Mouse (Mus musculus) adrenal gland, postnatal 10 days (tissue): Measurements from ENCODE around the gene Vps18. TPM values are rescaled to one million over a fixed set of nuclear protein-coding genes. Genes with fewer than 3 reads are reported as not detected.
A peak's percentile ranks its signal among the peaks of the same experiment; 100 is the strongest.

ENCODE experiments used
- DNase-seq: peaks from one replicate; pipeline ENCODE4 v3.0.0; 2021; ENCODE audit warnings: mixed read lengths
- long read RNA-seq, 2 experiments: library from polyadenylated mRNA; stranded (forward); transcript quantifications; one replicate each; pipeline ENCODE4 v2.0.0; 2021
- total RNA-seq, 2 experiments: library from RNA; stranded (reverse); gene quantifications; 2 replicates each; pipeline ENCODE4 v1.2.3; 2021

Gene Vps18
- 10 to 100 TPM; 16.0 to 17.7 TPM for total RNA-seq
- long read RNA-seq, experiment 1, full-length matches to known transcripts, result 11 of 29 reads
- long read RNA-seq, experiment 1, partial matches to known transcripts, result 16 of 29 reads
- long read RNA-seq, experiment 1, other reads (novel, unspliced or antisense), result 2 of 29 reads
- long read RNA-seq, experiment 2, full-length matches to known transcripts, result 14 of 21 reads
- long read RNA-seq, experiment 2, partial matches to known transcripts, result 6 of 21 reads
- long read RNA-seq, experiment 2, other reads (novel, unspliced or antisense), result 1 of 21 reads

GRCm38 (mm10) chr2:119288270-119288882 lies at the start of gene Vps18:
Vps18 (plus strand) TSS chr2:119288740.
- DNase-seq, result peak; percentile 99

DNA sequence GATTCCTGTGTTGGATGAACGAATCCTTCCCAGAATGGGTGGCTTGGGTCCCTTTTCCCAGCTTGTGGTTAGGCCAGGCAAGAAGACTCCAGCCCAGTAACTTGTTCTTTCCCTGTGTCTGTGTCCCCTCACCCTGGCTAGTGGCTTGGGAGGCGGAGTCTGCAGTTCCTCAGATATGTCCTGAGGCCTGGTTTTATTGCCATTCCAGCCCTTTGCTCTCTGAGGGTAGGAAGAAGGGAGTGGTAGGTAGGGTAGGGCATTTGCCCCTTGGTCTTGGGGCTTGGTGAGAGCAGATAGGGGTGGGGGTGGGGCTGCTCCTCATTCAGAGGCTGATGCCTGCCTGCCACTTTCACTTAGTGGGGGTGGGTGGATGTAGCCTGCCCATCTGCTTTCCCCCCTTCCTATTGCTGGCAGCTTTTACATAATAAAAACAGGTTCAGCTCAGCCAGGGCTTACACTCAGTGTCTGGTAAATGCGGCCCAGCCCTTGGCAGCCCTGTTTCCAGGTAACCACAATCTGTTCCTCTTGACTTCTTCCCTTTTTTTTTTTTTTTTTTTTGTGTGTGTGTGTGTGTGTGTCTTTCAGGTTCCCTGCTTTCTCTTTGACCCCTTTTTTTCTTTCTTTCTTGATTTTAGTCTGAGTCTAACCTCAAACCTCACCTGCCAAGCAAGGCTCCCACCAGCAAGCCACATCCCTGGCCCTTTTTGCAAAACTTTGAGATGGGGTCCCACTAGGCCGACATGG lies 48.3 kb upstream of the Vps18 start:
- no peak for DNase-seq

DNA sequence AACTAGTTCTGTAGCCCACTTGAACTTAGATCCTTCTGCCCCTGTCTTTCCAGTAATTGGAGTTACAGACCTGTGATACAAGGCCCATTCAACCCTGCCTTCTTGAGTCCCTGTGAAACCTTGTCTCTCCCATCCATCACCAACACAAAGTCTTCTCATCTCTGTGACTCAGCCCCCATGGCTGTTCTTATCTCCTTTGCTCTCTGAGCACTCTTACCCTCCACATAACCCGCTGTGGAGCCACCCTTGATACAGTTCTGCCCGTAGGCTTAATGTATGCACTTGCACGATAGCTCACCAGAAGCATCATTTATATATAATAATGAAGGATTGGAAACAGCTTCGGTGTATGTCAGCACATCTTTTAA lies 47.7 kb upstream of the Vps18 start:
- no peak for DNase-seq

- no peak for DNase-seq
Measured at GRCm38 (mm10) chr2:119242548-119242947, 46.0 kb upstream of the Vps18 start.

- DNase-seq, result no peak
Measured at GRCm38 (mm10) chr2:119245246-119245645, 43.3 kb upstream of the Vps18 start.

DNA sequence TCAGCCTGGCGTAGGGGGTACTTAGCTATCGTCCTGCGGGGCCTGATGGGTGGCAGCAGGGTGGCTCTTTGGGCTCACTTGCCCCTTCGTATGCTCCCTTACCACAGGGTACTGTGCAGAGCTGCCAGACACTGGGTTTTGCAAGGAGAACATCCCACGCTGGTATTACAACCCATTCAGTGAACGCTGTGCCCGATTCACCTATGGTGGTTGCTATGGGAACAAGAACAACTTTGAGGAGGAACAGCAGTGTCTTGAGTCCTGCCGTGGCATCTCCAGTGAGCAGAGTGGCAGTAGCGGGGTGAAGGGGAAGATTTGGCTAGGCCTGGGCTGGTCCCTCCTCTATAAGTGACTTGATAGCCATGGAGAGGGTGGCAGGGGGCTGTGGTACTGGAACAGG lies 40.6 kb upstream of the Vps18 start:
- DNase-seq, result no peak

DNA sequence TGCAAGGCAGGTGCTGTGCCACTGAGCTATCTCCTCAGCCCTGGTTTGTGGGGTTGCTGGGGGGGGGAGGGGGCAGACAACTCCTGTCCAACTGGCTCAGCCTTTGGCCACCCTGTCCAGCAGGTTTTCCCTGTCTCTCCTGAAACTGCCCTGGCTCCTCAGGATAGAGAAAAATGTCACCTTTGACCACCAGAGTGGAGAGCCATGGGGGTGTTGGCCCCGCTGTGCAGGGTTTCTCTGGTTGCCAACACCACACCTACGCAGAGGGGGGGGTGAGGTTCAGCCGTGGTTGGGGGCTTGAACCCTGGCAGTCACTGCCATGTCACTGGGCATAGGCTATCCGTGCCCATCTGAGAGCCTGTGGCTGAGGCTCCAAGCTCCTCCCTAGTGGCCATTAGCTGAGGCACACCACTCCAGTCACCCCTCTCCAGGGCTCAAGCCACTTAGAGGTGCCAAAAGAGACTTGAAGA lies 38.9 kb upstream of the Vps18 start:
- DNase-seq, result no peak

DNA sequence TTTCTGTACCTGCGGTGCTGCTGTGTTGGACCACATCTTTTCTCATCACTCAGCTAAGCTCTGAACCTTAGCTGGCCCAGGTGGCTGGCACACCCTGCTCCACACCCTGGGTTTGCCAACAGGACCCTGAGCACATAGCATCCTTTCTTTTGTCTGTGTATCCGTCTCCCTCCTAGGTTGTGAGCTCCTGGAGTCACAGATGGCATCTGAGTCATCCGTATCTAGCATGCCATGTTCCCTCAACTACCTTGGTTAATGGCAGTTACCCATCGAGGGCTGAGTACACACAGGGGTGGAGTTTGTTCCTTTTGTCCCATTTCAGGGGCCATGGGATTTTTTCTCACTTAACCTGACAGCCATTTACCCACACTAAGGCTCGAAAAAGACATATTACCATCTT lies 38.2 kb upstream of the Vps18 start:
- DNase-seq, result no peak

- DNase-seq, result peak; percentile 94
Measured at GRCm38 (mm10) chr2:119250826-119251478, 37.6 kb upstream of the Vps18 start.

DNA sequence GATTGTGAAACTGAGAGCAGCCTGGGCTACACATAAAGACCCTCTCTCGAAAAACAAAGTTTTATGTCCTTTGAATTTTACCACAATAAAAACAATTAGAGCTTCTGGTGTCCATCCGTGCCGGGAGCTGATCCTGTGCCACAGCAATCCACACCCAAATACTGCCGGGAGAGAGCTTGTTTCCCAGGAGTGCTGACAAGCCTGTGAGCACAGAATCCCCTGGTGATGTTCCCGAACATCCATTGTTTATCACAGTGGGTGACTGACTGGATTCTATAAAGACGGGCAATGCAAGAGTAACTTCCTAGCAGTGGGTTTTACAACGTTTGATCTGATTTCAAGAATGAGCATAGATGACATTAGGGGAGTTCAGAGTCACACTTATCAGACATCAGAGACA lies 33.6 kb upstream of the Vps18 start:
- DNase-seq, result no peak

- DNase-seq, result no peak
Measured at GRCm38 (mm10) chr2:119260518-119260917, 28.0 kb upstream of the Vps18 start.

GRCm38 (mm10) chr2:119261326-119261725 lies 27.2 kb upstream of the Vps18 start:
- no peak for DNase-seq

- peak; percentile 93 for DNase-seq
Measured at GRCm38 (mm10) chr2:119262978-119263377, 25.6 kb upstream of the Vps18 start.

DNA sequence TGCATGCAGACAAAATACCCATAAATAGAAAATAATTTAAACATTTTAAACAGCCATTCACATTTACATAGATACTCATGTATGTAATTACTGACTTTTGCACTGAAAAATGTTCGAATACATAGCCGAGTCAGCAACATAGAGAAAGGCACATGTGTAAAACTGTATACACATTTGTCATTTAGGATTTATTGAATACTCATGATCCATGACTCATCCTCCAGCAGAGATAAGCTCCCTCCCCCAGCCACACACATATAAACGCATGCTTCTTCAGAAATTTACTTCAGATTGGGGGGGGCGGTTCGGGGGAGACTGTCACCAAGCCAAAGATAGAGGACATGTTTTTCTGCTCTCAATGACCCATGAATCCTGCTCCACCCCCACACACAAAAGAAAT lies 24.7 kb upstream of the Vps18 start:
- DNase-seq, result no peak

- DNase-seq, result no peak
Measured at GRCm38 (mm10) chr2:119270286-119270642, 18.3 kb upstream of the Vps18 start.

DNA sequence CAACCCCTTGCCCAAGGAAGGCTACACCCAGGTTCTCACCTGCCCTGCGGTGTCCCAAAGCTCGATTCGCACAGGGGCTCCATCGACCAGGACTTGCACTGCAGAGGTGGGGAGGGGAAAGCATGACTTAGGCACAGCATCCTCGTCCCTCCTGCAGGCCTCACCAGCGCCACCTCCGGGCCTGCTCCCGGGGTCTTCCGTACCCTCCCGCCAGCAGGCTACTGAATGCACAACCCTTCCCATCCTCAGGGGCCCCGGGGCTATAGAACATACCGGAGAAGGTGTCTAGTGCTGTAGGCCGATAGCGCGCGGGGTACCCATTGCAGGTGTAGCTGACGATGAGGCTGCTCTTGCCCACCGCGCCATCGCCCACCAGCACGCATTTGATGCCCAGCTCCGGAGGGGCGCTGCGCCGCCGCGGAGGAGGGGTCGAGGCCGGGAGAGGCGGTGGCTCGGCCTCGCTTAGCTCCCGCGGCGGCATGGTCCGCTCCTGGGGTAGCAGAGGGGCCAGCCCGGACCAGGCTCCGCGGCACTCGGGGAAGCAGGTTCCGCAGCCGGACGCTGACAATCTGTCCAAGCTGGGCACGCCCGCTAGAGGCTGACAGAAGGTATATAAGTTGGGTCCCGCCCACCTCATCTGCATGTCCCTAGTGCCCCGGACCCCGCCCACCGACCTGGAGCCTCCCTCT lies 17.8 kb upstream of the Vps18 start, which contains the start of gene Rhov:
Gene Rhov, minus strand, starts transcription at position 630 of the 689 bp plus-strand sequence.
- DNase-seq, result peak; percentile 69

- no peak for DNase-seq
Measured at GRCm38 (mm10) chr2:119274126-119274525, 14.4 kb upstream of the Vps18 start.

DNA sequence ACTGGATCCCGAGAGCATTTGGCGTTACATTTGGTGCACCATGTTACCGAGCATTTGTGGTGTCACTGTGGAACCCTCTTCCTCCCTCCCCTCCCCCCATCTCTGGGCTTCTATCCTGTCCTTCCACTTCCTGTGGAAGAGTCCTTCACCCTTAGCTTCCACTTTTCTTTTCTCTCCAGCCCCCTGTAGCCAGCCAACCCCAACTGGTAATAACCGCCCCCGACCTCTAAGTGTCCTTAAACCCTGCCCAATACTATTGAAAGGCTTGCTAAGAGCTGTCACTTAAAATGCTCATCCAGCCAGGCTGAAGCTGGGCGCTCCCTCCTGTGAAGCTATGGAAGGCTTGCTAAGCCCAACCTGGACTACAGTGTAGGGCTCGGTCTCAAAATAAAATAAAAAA lies 11.6 kb upstream of the Vps18 start:
- DNase-seq, result no peak

DNA sequence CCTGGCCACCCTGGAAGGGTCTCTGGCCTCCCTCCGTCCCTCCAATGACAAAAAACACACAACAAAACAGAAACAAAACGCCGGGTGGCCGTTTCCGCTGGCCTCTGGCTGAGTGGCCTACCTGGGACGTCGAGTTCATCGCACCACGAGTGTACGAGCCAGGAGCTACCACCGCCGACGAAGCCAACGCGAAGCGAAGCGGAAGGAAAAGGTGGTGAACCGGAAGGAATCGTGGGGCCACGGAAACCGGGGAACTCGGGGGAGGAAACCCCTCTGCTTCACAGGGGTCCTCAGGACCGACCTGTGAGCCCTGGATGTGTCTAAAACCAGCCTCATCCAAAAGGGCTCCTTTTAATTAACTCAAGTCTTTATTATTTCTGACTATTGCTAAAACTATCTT lies 10.7 kb upstream of the Vps18 start:
- DNase-seq, result no peak

DNA sequence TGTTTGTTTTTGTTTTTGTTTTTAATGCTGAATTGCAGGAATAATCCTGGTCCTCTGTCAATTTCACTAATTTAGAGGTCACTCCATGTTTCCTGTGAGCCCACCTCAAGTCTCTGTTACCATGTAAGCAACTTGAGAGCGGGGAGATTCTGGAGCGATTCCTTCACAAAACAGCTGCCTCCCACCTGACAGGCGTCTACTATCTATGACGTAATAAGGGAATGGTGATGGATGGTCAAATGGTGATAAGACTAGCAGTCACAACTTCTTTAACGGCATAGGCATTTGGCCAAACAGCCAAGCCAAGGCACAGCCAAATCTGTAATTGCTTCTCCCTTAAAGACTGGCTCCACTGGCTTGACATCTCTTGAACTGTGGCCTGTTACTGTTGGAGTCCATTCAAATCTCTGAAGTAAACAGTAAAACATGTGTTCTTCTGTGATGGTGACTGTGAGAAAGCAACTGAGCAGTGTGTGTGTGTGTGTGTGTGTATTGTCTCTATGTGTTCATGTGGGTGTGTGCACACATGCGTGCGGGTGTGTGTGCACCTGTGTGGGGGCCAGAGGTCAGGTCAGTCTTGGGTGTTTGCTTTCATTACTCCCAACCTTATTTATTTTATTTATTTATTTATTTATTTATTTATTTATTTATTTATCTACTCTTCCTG lies 6.5 kb upstream of the Vps18 start:
- no peak for DNase-seq

GRCm38 (mm10) chr2:119287372-119287771 lies 1.2 kb upstream of the Vps18 start:
- DNase-seq, result no peak

- DNase-seq, result no peak
Measured at GRCm38 (mm10) chr2:119289014-119289416, 475 bp downstream of the Vps18 start.
